Mouse (Mus musculus) telencephalon, adult 2 months (tissue): ENCODE measurements around the gene Zfp575.

Source experiments
- DNase-seq: peaks from one replicate; pipeline ENCODE4 v3.0.0-alpha.2; 2011; ENCODE audit warnings: low read depth, low spot score

The Zfp575 gene

GRCm38 (mm10) chr7:24605561-24605960, 18.1 kb upstream of the Zfp575 start:
- no peak for DNase-seq

GRCm38 (mm10) chr7:24600941-24601597, 13.6 kb upstream of the Zfp575 start:
- peak; percentile 90 for DNase-seq

- no peak for DNase-seq
Observed at GRCm38 (mm10) chr7:24599211-24600067, 12.0 kb upstream of the Zfp575 start.

GRCm38 (mm10) chr7:24598121-24598520, 10.7 kb upstream of the Zfp575 start:
- no peak for DNase-seq

GRCm38 (mm10) chr7:24595464-24595863, 8.0 kb upstream of the Zfp575 start:
- no peak for DNase-seq

GRCm38 (mm10) chr7:24594309-24594803, 6.9 kb upstream of the Zfp575 start:
- no peak for DNase-seq

- no peak for DNase-seq
Observed at GRCm38 (mm10) chr7:24593621-24594308, 6.3 kb upstream of the Zfp575 start.

GRCm38 (mm10) chr7:24592781-24593180, 5.3 kb upstream of the Zfp575 start:
- DNase-seq, result no peak

- DNase-seq, result no peak
Observed at GRCm38 (mm10) chr7:24592163-24592562, 4.7 kb upstream of the Zfp575 start.

- DNase-seq, result no peak
Observed at GRCm38 (mm10) chr7:24591735-24592134, 4.3 kb upstream of the Zfp575 start.

GRCm38 (mm10) chr7:24588336-24588735, 895 bp upstream of the Zfp575 start:
- DNase-seq, result no peak

- DNase-seq, result no peak
Observed at GRCm38 (mm10) chr7:24586828-24587227, 613 bp downstream of the Zfp575 start.

- DNase-seq, result no peak
Observed at GRCm38 (mm10) chr7:24585995-24586394, 1.4 kb downstream of the Zfp575 start.

- DNase-seq, result no peak
Observed at GRCm38 (mm10) chr7:24584876-24585275, 2.6 kb downstream of the Zfp575 start.

GRCm38 (mm10) chr7:24577811-24578210, 9.6 kb downstream of the Zfp575 start:
- no peak for DNase-seq

GRCm38 (mm10) chr7:24574224-24574796, 13.1 kb downstream of the Zfp575 start:
- DNase-seq, result no peak

- DNase-seq, result no peak
Observed at GRCm38 (mm10) chr7:24572455-24572854, 15.0 kb downstream of the Zfp575 start.

- no peak for DNase-seq
Observed at GRCm38 (mm10) chr7:24571071-24571470, 16.4 kb downstream of the Zfp575 start.

- no peak for DNase-seq
Observed at GRCm38 (mm10) chr7:24568512-24568911, 18.9 kb downstream of the Zfp575 start.

- no peak for DNase-seq
Observed at GRCm38 (mm10) chr7:24566206-24566605, 21.2 kb downstream of the Zfp575 start.

GRCm38 (mm10) chr7:24565627-24566026, 21.8 kb downstream of the Zfp575 start:
- no peak for DNase-seq
